Mouse (Mus musculus): Measurements from ENCODE around the gene 4933428G20Rik.
A peak's percentile ranks its signal among the peaks of the same experiment; 100 is the strongest.

The 4933428G20Rik gene

DNA sequence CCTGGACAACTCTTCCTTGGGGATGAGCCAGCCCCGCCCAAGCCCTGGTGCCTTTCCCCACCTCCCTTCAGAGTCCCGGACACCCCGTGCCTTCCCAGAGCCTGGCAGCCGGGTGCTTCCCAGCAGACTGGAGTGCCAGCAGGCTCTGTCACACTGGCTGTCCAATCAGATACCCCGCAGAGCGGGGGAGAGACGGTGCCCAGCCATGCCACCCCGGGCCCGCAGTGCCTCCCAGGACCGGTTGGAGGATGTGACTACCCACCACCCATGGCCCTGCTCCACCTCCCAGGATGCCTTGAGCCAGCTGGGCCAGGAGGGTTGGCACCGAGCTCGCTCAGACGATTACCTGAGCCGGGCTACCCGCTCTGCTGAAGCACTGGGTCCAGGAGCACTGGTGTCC is 48.5 kb downstream of the 4933428G20Rik start:
- no peak for DNase-seq

DNA sequence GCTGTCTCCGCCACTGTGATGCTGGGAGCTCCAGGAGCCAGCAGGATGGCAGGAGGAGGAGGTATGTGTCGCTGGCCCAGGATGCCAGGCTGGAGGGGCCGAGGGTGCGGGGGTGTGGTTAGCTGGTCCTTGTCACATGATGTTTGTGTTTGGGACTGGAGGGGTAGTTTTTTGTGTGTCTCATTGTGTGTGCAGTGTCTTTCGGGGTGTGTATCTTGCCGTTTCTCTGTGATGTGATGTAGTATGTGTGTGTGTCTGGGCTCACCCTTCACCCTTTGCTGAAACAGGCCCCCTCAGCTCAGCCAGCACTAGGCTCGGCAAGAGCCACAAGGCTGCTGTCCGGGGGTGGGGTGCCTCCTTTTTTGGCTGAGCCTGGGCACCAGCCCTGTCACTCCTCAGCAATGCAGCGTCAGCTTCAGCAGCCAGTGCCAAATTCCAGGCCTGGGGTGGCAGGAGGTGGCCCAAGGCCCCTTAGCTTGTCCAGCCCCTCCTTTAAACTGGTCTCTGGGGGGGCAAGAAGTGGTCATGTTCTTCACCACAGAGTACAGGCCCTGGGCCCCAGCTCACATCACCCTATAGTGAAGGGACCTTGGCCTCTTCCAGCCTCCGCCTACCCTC is 49.7 kb downstream of the 4933428G20Rik start:
- DNase-seq: peak; percentile 65

DNA sequence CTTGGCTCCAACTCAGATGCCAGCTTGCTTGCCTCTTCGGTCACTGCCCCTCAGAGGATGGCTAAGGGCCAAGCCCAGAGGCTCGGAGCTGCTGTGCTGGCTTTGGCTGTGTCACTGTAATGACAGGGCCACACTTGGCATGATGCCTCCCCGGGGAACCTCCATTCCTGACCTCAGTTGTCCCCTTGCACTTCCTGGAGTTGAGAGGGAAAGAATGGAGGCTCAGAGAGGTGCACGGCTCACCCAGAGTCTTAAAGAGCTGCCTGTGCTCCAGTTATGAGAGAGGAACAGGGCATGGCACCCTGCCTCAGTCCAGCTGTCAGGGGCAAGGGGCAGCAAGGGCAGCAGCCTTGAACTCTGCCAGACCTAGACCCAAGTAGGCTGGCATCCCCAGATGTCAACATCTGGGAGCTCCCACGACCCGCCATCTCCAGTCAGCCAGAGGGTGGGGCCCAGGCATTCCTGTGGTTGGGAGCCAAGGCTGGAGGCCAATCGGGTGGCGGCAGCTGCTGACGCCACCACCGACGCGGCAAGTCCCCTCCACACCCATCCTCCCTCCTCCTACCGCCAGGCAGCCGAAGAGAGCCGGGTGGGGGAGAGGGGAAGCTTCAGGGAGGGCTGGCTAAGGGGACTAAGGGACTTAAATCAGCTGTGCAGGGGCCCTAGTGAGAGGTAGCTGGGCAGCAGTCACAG is 50.4 kb downstream of the 4933428G20Rik start:
- peak; percentile 85 for DNase-seq

DNA sequence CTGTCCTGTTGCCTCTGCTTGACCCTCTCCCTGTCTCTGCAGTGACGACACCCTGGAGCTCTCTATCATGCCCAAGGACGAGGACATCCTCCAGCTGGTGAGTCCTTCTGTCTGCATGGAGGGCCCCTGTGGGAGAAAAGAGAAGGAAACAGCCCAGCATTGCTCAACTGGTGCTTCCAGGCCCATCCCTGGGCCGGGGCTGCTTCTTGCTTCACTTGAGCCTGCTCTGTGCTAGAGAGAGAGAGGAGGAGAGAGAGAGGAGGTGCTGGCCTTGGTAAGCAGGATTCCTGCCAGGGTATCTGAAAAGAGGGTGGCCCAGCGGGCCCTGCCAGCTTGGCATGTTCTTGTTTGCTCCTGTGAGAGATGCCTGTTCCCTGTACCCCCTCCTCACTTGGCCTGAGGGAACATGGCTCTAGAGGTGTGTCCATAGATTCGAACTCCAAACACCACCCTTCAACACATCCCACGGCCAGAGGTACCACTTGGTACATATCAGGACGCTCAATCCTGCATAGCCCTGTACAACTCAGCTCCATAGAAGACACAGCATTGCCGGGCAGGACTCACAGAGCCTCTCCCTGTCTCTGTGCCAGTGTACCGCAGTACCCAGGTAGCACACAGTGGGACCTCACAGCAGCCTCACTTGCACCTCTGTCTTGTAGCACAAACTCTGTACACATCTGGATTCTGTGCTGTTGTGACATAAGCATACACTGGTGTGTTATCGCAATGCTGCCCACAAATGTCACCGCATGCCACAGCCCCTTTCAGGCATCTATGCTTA is 51.3 kb downstream of the 4933428G20Rik start:
- no peak for DNase-seq

DNA sequence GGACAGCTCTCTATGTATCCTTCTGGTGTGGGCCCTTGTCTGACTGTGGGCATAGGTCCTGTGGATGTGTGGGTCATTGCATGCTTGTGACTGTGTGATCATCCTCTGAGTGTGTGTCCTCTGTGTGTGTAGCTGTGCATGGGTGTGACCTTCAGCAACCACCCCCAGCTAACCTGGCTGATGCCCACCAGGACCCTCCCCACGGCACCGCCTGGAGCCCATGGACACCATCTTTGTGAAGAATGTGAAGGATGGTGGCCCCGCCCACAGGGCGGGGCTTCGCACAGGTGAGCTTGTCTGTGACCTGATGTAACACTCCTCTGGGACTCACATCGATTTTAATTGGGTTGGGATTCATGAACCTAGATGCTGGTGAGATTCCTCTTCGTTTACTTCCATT is 52.2 kb downstream of the 4933428G20Rik start:
- DNase-seq: no peak

DNA sequence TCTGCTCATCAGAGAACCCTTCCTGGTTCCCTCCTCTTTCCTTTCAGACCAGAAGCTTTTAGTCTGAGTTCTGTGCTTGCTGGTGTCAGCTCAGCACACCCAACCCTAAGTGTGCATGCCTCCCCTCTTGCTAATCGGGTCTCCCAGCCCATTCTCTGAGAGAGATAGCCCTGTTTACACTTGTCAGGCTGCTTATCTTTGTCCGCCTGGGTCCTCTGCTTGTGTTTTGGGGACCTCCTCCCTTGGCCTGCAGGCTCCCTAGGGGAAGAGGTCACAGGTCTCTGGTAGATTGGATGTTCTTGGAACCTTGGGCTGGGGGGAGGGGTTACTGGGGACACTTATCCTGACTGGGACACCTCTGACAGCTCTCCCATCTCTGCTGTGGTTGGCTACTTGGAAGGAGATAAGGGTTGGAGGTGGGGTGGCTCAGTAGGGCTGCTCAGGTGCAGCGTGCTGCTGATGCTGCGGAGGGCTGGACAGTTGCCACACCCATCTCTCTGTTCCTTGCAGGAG is 54.1 kb downstream of the 4933428G20Rik start:
- DNase-seq: no peak

DNA sequence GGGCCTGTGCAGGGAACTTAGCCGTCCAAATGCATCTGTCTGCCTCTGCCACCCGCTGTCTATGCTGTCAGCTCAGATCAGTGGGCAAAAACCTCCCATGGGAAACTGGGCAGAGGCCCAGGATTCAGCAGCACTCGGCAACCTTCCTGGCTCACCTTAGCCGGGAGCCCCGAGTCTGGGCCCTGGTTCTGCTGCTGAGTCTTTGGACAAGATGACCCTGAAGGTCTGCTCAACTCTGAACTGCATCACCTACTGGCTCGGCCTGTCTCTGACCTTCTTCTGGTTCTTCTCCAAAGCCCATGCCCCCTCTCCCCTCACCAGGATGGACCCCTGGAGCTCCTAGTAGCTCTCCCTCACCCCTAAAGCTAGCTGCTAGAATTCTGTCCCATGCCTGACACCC is 54.5 kb downstream of the 4933428G20Rik start:
- DNase-seq: no peak

DNA sequence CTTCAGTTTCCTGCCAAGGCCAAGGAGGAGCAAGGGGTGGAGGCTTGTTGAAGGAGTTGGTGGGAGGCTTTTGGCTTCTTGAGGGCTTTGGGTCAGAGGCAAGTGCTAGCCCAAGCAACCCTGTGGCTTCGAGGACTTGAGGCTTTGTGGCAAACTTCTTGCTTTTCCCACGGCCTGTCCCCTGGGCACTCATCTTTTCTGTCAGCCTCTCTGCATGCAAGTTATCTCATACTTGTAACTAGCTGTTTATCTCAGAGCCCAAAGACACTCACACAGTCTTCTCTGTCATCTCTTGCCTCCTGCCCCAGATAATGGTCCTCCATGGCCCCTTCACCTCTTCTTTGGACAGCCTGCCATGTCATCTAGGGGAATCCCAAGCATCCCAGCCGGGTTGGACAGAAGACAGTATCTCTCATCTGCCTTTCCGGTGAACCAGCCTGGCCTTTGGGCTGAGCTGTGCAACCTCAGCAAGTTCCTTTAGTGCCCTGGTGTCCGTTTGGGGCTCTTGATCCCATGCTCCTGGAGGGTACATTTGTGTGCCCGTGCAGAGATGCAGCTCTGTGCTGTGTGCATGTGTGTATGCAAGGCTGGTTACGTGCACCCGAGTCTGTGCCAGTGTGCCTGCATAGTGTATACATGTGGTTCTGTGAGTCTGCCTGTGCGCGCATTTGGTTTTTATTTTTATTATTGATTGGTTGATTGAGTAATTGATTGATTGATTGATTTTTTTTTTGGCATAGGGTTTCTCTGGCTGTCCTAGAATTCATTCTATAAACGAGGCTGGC is 57.1 kb downstream of the 4933428G20Rik start:
- no peak for DNase-seq

DNA sequence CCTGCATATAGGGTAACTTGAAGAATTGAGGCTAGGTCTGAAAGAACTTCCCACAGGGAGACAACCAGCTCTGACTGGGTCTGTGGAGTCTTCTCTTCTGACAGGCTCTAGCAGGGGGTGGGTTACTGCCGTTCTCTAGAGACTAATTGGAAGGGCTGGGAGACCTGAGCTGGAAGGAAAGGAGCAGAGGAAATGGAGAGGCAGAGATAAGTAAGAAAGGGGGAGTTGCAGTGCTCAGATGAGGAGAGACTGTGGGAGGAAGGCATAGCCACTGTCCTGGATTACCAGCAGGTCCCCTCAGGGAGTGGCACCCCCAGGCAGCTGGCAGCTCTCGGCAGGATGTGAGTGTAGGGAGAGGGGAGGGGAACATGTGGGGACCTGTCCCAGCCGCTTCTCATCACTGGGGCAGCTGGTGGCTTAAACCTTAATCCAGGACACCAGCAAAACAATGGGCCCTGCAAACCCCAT is 58.4 kb downstream of the 4933428G20Rik start:
- no peak for DNase-seq

DNA sequence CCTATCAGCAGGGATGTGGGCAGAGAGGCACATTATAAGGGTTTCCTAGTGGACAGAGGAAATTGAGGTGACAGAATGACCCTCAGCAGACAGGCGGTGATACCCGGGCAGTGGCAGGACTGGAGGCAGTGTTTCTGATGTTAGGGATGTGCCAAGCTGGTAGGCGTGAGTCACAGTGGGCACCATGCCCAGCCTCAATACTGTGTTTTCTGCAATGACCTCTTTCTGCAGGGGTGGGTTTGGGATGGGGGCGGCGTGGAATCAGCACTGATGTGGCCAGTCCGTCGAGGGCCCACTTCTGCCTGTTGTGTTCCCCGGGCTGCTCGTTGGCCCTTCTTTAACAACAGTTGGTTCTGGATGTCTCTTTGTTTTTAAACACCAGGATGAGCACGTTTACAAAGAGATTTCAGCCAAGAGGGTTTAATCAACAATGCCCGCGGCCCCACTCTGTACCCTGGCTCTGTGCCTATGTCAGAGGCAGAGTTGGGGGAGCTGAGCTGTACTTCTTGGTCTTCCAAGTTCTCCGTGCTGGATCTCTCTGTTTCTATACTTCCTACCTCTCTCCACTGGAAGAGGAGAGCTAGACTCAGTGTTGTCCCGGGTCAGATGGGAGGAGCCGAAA is 59.0 kb downstream of the 4933428G20Rik start:
- peak; percentile 63 for DNase-seq

Measured in layer of hippocampus, adult 9-11 months (tissue).